Mouse (Mus musculus) spleen, adult 2 months (tissue): ENCODE data around the gene Ruvbl2. TPM values are rescaled to one million over a fixed set of nuclear protein-coding genes. Genes with fewer than 3 reads are reported as not detected.
A peak's percentile ranks its signal among the peaks of the same experiment; 100 is the strongest.

Experiments used
- DNase-seq, 2 experiments: peaks; one replicate each; pipeline versions ENCODE4 v3.0.0 to v3.0.0-alpha.2; 2012 to 2021; ENCODE audit warnings: low spot score in 2 of 2, low read depth in 1 of 2
- H3K27ac ChIP-seq: fragments of 200-500 bp; 2 replicates; pipeline ENCODE4 v1.5.1; 2012; ENCODE audit warnings: low read length, inconsistent platforms; ENCODE audit not compliant: insufficient read depth
- H3K27me3 ChIP-seq: fragments of 200-500 bp; 2 replicates; pipeline ENCODE4 v1.6.1; 2012; ENCODE audit warnings: mild to moderate bottlenecking, moderate library complexity, low read length, inconsistent platforms; ENCODE audit not compliant: control insufficient read depth, insufficient read depth
- H3K36me3 ChIP-seq: fragments of 200-500 bp; 2 replicates; pipeline ENCODE4 v1.6.1; 2012; ENCODE audit warnings: mild to moderate bottlenecking, low read length, inconsistent platforms; ENCODE audit not compliant: control insufficient read depth, insufficient read depth
- H3K4me1 ChIP-seq: fragments of 200-500 bp; 2 replicates; pipeline ENCODE4 v1.6.1; 2011; ENCODE audit warnings: inconsistent platforms; ENCODE audit not compliant: control insufficient read depth, insufficient read depth, insufficient read length
- H3K4me3 ChIP-seq: fragments of 200-500 bp; 2 replicates; pipeline ENCODE4 v1.5.1; 2011; ENCODE audit warnings: mild to moderate bottlenecking, inconsistent platforms; ENCODE audit not compliant: insufficient read depth, insufficient read length; ENCODE audit errors: extremely low read depth
- CTCF ChIP-seq: fragments of 200-500 bp; IDR thresholded peaks from 2 replicates; pipeline ENCODE4 v1.5.1; 2011; ENCODE audit warnings: mild to moderate bottlenecking, inconsistent platforms; ENCODE audit not compliant: insufficient read depth, insufficient read length, insufficient replicate concordance; ENCODE audit errors: extremely low read depth
- POLR2A ChIP-seq: fragments of 200-500 bp; IDR thresholded peaks from 2 replicates; pipeline ENCODE4 v1.6.1; 2011; ENCODE audit warnings: low read depth, low read length, inconsistent platforms
- WGBS: fragments of 180-500 bp; shearing (Covaris S2); methylation state at CpG from one replicate; pipeline ENCODE4 v1.1.7; 2018; 5-methylcytosine and 5-hydroxymethylcytosine counted together
- polyA plus RNA-seq: library from polyadenylated mRNA; depleted of rRNA; stranded (reverse); fragments of >200 nt; gene quantifications from 2 replicates; pipeline ENCODE4 v1.2.3, GENCODE M21; 2012

Gene Ruvbl2
- polyA plus RNA-seq, 1 experiment: 55.3 TPM

GRCm38 (mm10) chr7:45408351-45408750, 29.5 kb downstream of the Ruvbl2 start:
- H3K27ac ChIP-seq: no peak overlapping the region
- TF ChIP-seq POLR2A: no peak
- TF ChIP-seq CTCF: no peak
- no peaks in the 10 kb centered on the region for H3K36me3 ChIP-seq
- H3K4me3 ChIP-seq: no peak overlapping the region
- H3K27me3 ChIP-seq: peaks cover 13% of the 10 kb centered on the region
- 75% methylated on average over 7 of the region's 7 CpGs for WGBS
- DNase-seq: no peak
- peaks cover 6% of the 10 kb centered on the region; the same call in 1 of the 2 replicates for H3K4me1 ChIP-seq

GRCm38 (mm10) chr7:45407836-45408235, 30.1 kb downstream of the Ruvbl2 start:
- no peak overlapping the region for H3K27ac ChIP-seq
- 78% methylated on average over 10 of the region's 10 CpGs for WGBS
- H3K27me3 ChIP-seq: peaks cover 12% of the 10 kb centered on the region
- H3K36me3 ChIP-seq: no peaks in the 10 kb centered on the region
- H3K4me1 ChIP-seq: peaks cover 5% of the 10 kb centered on the region; the same call in 1 of the 2 replicates
- TF ChIP-seq POLR2A: no peak
- TF ChIP-seq CTCF: no peak
- DNase-seq: no peak
- no peak overlapping the region for H3K4me3 ChIP-seq

GRCm38 (mm10) chr7:45406157-45407156, 31.4 kb downstream of the Ruvbl2 start:
- 2% methylated on average over 113 of the region's 114 CpGs for whole genome bisulfite sequencing
- DNase-seq: no peak
- Histone ChIP-seq H3K27me3 (peaks cover 12% of the 10 kb centered on the region), H3K27ac (no peak overlapping the region), H3K4me3 (peak overlapping the region; percentile 16; the same call in 1 of the 2 replicates), H3K36me3 (no peaks in the 10 kb centered on the region), H3K4me1 (peaks cover 5% of the 10 kb centered on the region; the same call in 1 of the 2 replicates)
- no peak for TF ChIP-seq CTCF

- peak; percentile 96 for TF ChIP-seq CTCF
- TF ChIP-seq POLR2A: no peak
- Histone ChIP-seq H3K27ac (no peak within 1 kb of the TSS), H3K4me3 (no peak within 1 kb of the TSS; the same call in 1 of the 2 replicates), H3K4me1 (peaks cover 5% of the 10 kb centered on the region; the same call in 1 of the 2 replicates), H3K27me3 (peaks cover 12% of the 10 kb centered on the region), H3K36me3 (no peaks in the 10 kb centered on the region)
- WGBS: 11% methylated on average over 28 of the region's 28 CpGs
- peak; percentile 22 to 75 for DNase-seq
Measured at GRCm38 (mm10) chr7:45405091-45406075, 32.5 kb downstream of the Ruvbl2 start, which contains the start of gene Kcna7. Gene Kcna7, plus strand, starts transcription at chr7:45405653.

- peak; percentile 59 to 60 for DNase-seq
- Histone ChIP-seq H3K27ac (no peak overlapping the region), H3K36me3 (no peaks in the 10 kb centered on the region), H3K27me3 (peaks cover 12% of the 10 kb centered on the region), H3K4me3 (no peak overlapping the region), H3K4me1 (peaks cover 5% of the 10 kb centered on the region; the same call in 1 of the 2 replicates)
- TF ChIP-seq CTCF (peak; percentile 36; the same call in 1 of the 2 replicates), POLR2A (no peak)
- 38% methylated on average over 6 of the region's 6 CpGs for WGBS
Measured at GRCm38 (mm10) chr7:45403532-45404261, 34.2 kb downstream of the Ruvbl2 start.

GRCm38 (mm10) chr7:45401521-45402085, 36.3 kb downstream of the Ruvbl2 start:
- TF ChIP-seq POLR2A (no peak), CTCF (no peak)
- H3K4me1 ChIP-seq: peaks cover 5% of the 10 kb centered on the region; the same call in 1 of the 2 replicates
- no peaks in the 10 kb centered on the region for H3K36me3 ChIP-seq
- WGBS: 84% methylated on average over 10 of the region's 10 CpGs
- peaks cover 9% of the 10 kb centered on the region for H3K27me3 ChIP-seq
- H3K27ac ChIP-seq: no peak overlapping the region
- H3K4me3 ChIP-seq: no peak overlapping the region
- no peak for DNase-seq
